ENCODE assay signal across 24 mouse cellular contexts in genomic region chr1:118864031-118864430, GRCm38 (mm10).
DNase-seq lines count a peak whose midpoint lies in the region; ATAC-seq lines count a peak whose summit lies in the region.
"Had no signal": no experiment of that assay in that cellular context is flagged by ENCODE, and none has a peak within 500 bp of the region (broad histone marks: within the 10 kb centered on the region; RNA-seq: fewer than 3 reads in every experiment).

No protein-coding gene starts in this region.

- H3K27me3 ChIP-seq in intestine, embryonic 16.5 days (replicated peaks; ENCODE audit: control insufficient read depth, insufficient read depth, low read length): no peaks in the 10 kb centered on the region
- H3K27me3 ChIP-seq: limb, embryonic 13.5 days; liver, embryonic 13.5 days; lung, embryonic 15.5 days; neural tube, embryonic 12.5 days; stomach, embryonic 15.5 days had no signal

- H3K27ac ChIP-seq in intestine, embryonic 16.5 days (ENCODE audit: low read length): no peak overlapping the region
- H3K27ac ChIP-seq: forebrain, embryonic 10.5 days; gastrocnemius, adult 2 months; heart, embryonic 10.5 days; hindbrain, embryonic 10.5 days; kidney, postnatal 0 days; left cerebral cortex, adult 2 months; limb, embryonic 13.5 days; liver, embryonic 13.5 days; lung, embryonic 15.5 days; neural tube, embryonic 12.5 days; stomach, embryonic 15.5 days had no signal

- no peaks in the 10 kb centered on the region for H3K36me3 ChIP-seq in intestine, embryonic 16.5 days (ENCODE audit: control insufficient read depth, insufficient read depth, low read length)
- H3K36me3 ChIP-seq: liver, embryonic 13.5 days; lung, embryonic 15.5 days had no signal

- no peak overlapping the region for H3K4me3 ChIP-seq in intestine, embryonic 16.5 days (ENCODE audit: low read length)
- H3K4me3 ChIP-seq: forebrain, embryonic 10.5 days; gastrocnemius, adult 2 months; heart, embryonic 10.5 days; hindbrain, embryonic 10.5 days; left cerebral cortex, adult 2 months; limb, embryonic 13.5 days; liver, embryonic 13.5 days; lung, embryonic 15.5 days; neural tube, embryonic 12.5 days; stomach, embryonic 15.5 days had no signal

- H3K4me2 ChIP-seq in intestine, embryonic 16.5 days (ENCODE audit: low read depth, low read length): no peak overlapping the region
- H3K4me2 ChIP-seq: limb, embryonic 13.5 days; liver, embryonic 13.5 days; lung, embryonic 15.5 days; midbrain, embryonic 11.5 days; neural tube, embryonic 12.5 days; stomach, embryonic 15.5 days had no signal

- ATAC-seq in cerebellum, adult (ENCODE audit: insufficient number of reproducible peaks, low FRiP score, low TSS enrichment): peak; percentile 9; the same call in 1 of the 2 replicates
- no peak for ATAC-seq in intestine, embryonic 16.5 days
- ATAC-seq: forebrain, postnatal 0 days had no signal

- H3K9me3 ChIP-seq in intestine, embryonic 16.5 days (ENCODE audit: control insufficient read depth, low read length): no peaks in the 10 kb centered on the region
- H3K9me3 ChIP-seq: forebrain, embryonic 10.5 days; heart, embryonic 10.5 days; hindbrain, embryonic 10.5 days; limb, embryonic 13.5 days; liver, embryonic 13.5 days; lung, embryonic 15.5 days; neural tube, embryonic 12.5 days; stomach, embryonic 15.5 days had no signal

- WGBS in intestine, embryonic 16.5 days: 64% methylated on average over 5 of the region's 5 CpGs

- no peaks in the 10 kb centered on the region for H3K4me1 ChIP-seq in intestine, embryonic 16.5 days (ENCODE audit: control insufficient read depth, insufficient read depth, low read length)
- H3K4me1 ChIP-seq: forebrain, embryonic 10.5 days; limb, embryonic 13.5 days; liver, embryonic 13.5 days; lung, embryonic 15.5 days; stomach, embryonic 15.5 days had no signal

- intact Hi-C loops in left cerebral cortex, postnatal 36 days (cut with DNase I): no loop called here

- DNase-seq in left cerebral cortex, postnatal 36 days (ENCODE audit: low spot score in 2 of 2): peak; percentile 10 to 23
- DNase-seq in left cerebral cortex, adult 11 months (ENCODE audit: low spot score): no peak
- DNase-seq in cerebellum, adult 11-12 months: peak; percentile 28
- DNase-seq in cerebellum, postnatal 14 days: peak; percentile 38 to 55
- DNase-seq in ovary, postnatal 14 days (ENCODE audit: low spot score): no peak
- DNase-seq: adrenal gland, adult 2 months; forebrain, postnatal 0 days; gastrocnemius, adult 2 months; kidney, adult 11 months; liver, embryonic 13.5 days; lung, postnatal 4 days; thymus, adult 2 months had no signal

- no peak overlapping the region for H3K9ac ChIP-seq in intestine, embryonic 16.5 days (ENCODE audit: low read depth, low read length)
- H3K9ac ChIP-seq: forebrain, postnatal 0 days; limb, embryonic 13.5 days; liver, embryonic 13.5 days; lung, embryonic 15.5 days; neural tube, embryonic 12.5 days; stomach, embryonic 15.5 days had no signal

Comparison
In these comparisons a context has a peak if more than half of its experiments do, and no peak if none do; other contexts are left out.
1. DNase-seq: peak in left cerebral cortex, postnatal 36 days (2 of 2), cerebellum, adult 11-12 months (single experiment) and cerebellum, postnatal 14 days (2 of 2); none in left cerebral cortex, adult 11 months (single experiment) and ovary, postnatal 14 days (single experiment).